Mouse (Mus musculus): Measurements from ENCODE around the gene Tma16. TPM values are rescaled to one million over a fixed set of nuclear protein-coding genes. Genes with fewer than 3 reads are reported as not detected.

Gene Tma16
- polyA plus RNA-seq, 1 experiment from 2014 or later = 4.8 TPM

GRCm38 (mm10) chr8:66469821-66470220 lies 16.5 kb downstream of the Tma16 start:
- Histone ChIP-seq H3K4me1 (replicated peaks) (no peaks in the 10 kb centered on the region), H3K4me2 (no peak overlapping the region), H3K4me3 (replicated peaks) (no peak overlapping the region), H3K36me3 (replicated peaks) (no peaks in the 10 kb centered on the region), H3K27me3 (no peaks in the 10 kb centered on the region), H3K27ac (replicated peaks) (no peak overlapping the region), H3K9me3 (replicated peaks) (no peaks in the 10 kb centered on the region), H3K9ac (no peak overlapping the region)
- no peak for ATAC-seq (ENCODE audit: insufficient read depth)
- 48% methylated on average over 3 of the region's 3 CpGs for WGBS (ENCODE audit: insufficient replicate concordance)

- Histone ChIP-seq H3K27ac (replicated peaks) (no peak overlapping the region), H3K36me3 (replicated peaks) (no peaks in the 10 kb centered on the region), H3K9ac (no peak overlapping the region), H3K4me1 (replicated peaks) (no peaks in the 10 kb centered on the region), H3K4me3 (replicated peaks) (no peak overlapping the region), H3K9me3 (replicated peaks) (no peaks in the 10 kb centered on the region), H3K4me2 (no peak overlapping the region), H3K27me3 (no peaks in the 10 kb centered on the region)
- no peak for ATAC-seq (ENCODE audit: insufficient read depth)
These were observed 29.3 kb downstream of the Tma16 start for GRCm38 (mm10) chr8:66457057-66457456.

GRCm38 (mm10) chr8:66450691-66451090 lies 35.6 kb downstream of the Tma16 start:
- Histone ChIP-seq H3K27ac (replicated peaks) (no peak overlapping the region), H3K4me1 (replicated peaks) (no peaks in the 10 kb centered on the region), H3K27me3 (no peaks in the 10 kb centered on the region), H3K4me2 (no peak overlapping the region), H3K9ac (no peak overlapping the region), H3K4me3 (replicated peaks) (no peak overlapping the region), H3K9me3 (replicated peaks) (no peaks in the 10 kb centered on the region), H3K36me3 (replicated peaks) (no peaks in the 10 kb centered on the region)
- WGBS (ENCODE audit: insufficient replicate concordance) = 12% methylated on average over 5 of the region's 5 CpGs
- ATAC-seq (ENCODE audit: insufficient read depth) = no peak

- no peak for ATAC-seq (ENCODE audit: insufficient read depth)
- no peak overlapping the region for H3K27ac ChIP-seq (replicated peaks)
- 41% methylated on average over 3 of the region's 3 CpGs for WGBS (ENCODE audit: insufficient replicate concordance)
- H3K9ac ChIP-seq = no peak overlapping the region
- no peaks in the 10 kb centered on the region for H3K9me3 ChIP-seq (replicated peaks)
- H3K4me2 ChIP-seq = no peak overlapping the region
- no peaks in the 10 kb centered on the region for H3K4me1 ChIP-seq (replicated peaks)
- no peak overlapping the region for H3K4me3 ChIP-seq (replicated peaks)
- H3K27me3 ChIP-seq = no peaks in the 10 kb centered on the region
- no peaks in the 10 kb centered on the region for H3K36me3 ChIP-seq (replicated peaks)
These were observed 41.0 kb downstream of the Tma16 start for GRCm38 (mm10) chr8:66445351-66445750.

GRCm38 (mm10) chr8:66444141-66444540 lies 42.2 kb downstream of the Tma16 start:
- Histone ChIP-seq H3K4me2 (no peak overlapping the region), H3K36me3 (replicated peaks) (no peaks in the 10 kb centered on the region), H3K27me3 (no peaks in the 10 kb centered on the region), H3K9ac (no peak overlapping the region), H3K4me3 (replicated peaks) (no peak overlapping the region), H3K27ac (replicated peaks) (no peak overlapping the region), H3K4me1 (replicated peaks) (no peaks in the 10 kb centered on the region), H3K9me3 (replicated peaks) (no peaks in the 10 kb centered on the region)
- ATAC-seq (ENCODE audit: insufficient read depth) = no peak
- 41% methylated on average over 5 of the region's 5 CpGs for WGBS (ENCODE audit: insufficient replicate concordance)

- H3K9ac ChIP-seq = no peak overlapping the region
- H3K4me3 ChIP-seq (replicated peaks) = no peak overlapping the region
- H3K9me3 ChIP-seq (replicated peaks) = no peaks in the 10 kb centered on the region
- ATAC-seq (ENCODE audit: insufficient read depth) = no peak
- H3K36me3 ChIP-seq (replicated peaks) = no peaks in the 10 kb centered on the region
- no peak overlapping the region for H3K27ac ChIP-seq (replicated peaks)
- H3K4me2 ChIP-seq = no peak overlapping the region
- H3K4me1 ChIP-seq (replicated peaks) = 0 out of 2 replicates have a peak, but pooled peaks cover 4% of the 10 kb centered on the region
- no peaks in the 10 kb centered on the region for H3K27me3 ChIP-seq
- WGBS (ENCODE audit: insufficient replicate concordance) = 32% methylated on average over 1 of the region's 1 CpGs
These were observed 43.6 kb downstream of the Tma16 start for GRCm38 (mm10) chr8:66442778-66443177.

- no peak overlapping the region for H3K27ac ChIP-seq (replicated peaks)
- H3K9me3 ChIP-seq (replicated peaks) = no peaks in the 10 kb centered on the region
- no peak overlapping the region for H3K4me2 ChIP-seq
- 0 out of 2 replicates have a peak, but pooled peaks cover 4% of the 10 kb centered on the region for H3K4me1 ChIP-seq (replicated peaks)
- H3K27me3 ChIP-seq = no peaks in the 10 kb centered on the region
- H3K4me3 ChIP-seq (replicated peaks) = no peak overlapping the region
- no peak overlapping the region for H3K9ac ChIP-seq
- ATAC-seq (ENCODE audit: insufficient read depth) = no peak
- no peaks in the 10 kb centered on the region for H3K36me3 ChIP-seq (replicated peaks)
- 16% methylated on average over 1 of the region's 1 CpGs for WGBS (ENCODE audit: insufficient replicate concordance)
These were observed 45.2 kb downstream of the Tma16 start for GRCm38 (mm10) chr8:66441123-66441522.

- Histone ChIP-seq H3K36me3 (replicated peaks) (no peaks in the 10 kb centered on the region), H3K27me3 (no peaks in the 10 kb centered on the region), H3K4me3 (replicated peaks) (no peak overlapping the region), H3K9ac (no peak overlapping the region), H3K4me1 (replicated peaks) (0 out of 2 replicates have a peak, but pooled peaks cover 4% of the 10 kb centered on the region), H3K4me2 (no peak overlapping the region), H3K27ac (replicated peaks) (no peak overlapping the region), H3K9me3 (replicated peaks) (no peaks in the 10 kb centered on the region)
- 46% methylated on average over 4 of the region's 4 CpGs for WGBS (ENCODE audit: insufficient replicate concordance)
- no peak for ATAC-seq (ENCODE audit: insufficient read depth)
These were observed 47.9 kb downstream of the Tma16 start for GRCm38 (mm10) chr8:66438468-66438867.

- ATAC-seq (ENCODE audit: insufficient read depth) = no peak
- Histone ChIP-seq H3K4me1 (replicated peaks) (0 out of 2 replicates have a peak, but pooled peaks cover 4% of the 10 kb centered on the region), H3K27ac (replicated peaks) (no peak overlapping the region), H3K9me3 (replicated peaks) (no peaks in the 10 kb centered on the region), H3K4me3 (replicated peaks) (no peak overlapping the region), H3K36me3 (replicated peaks) (no peaks in the 10 kb centered on the region), H3K27me3 (no peaks in the 10 kb centered on the region), H3K4me2 (no peak overlapping the region), H3K9ac (no peak overlapping the region)
- 7% methylated on average over 3 of the region's 3 CpGs for WGBS (ENCODE audit: insufficient replicate concordance)
These were observed 48.4 kb downstream of the Tma16 start for GRCm38 (mm10) chr8:66437929-66438328.

- Histone ChIP-seq H3K27ac (replicated peaks) (no peak overlapping the region), H3K27me3 (no peaks in the 10 kb centered on the region), H3K4me2 (no peak overlapping the region), H3K4me3 (replicated peaks) (no peak overlapping the region), H3K9me3 (replicated peaks) (no peaks in the 10 kb centered on the region), H3K9ac (no peak overlapping the region), H3K4me1 (replicated peaks) (0 out of 2 replicates have a peak, but pooled peaks cover 4% of the 10 kb centered on the region), H3K36me3 (replicated peaks) (no peaks in the 10 kb centered on the region)
- 59% methylated on average over 1 of the region's 1 CpGs for WGBS (ENCODE audit: insufficient replicate concordance)
- ATAC-seq (ENCODE audit: insufficient read depth) = no peak
These were observed 49.5 kb downstream of the Tma16 start for GRCm38 (mm10) chr8:66436804-66437203.

- Histone ChIP-seq H3K27ac (replicated peaks) (no peak overlapping the region), H3K4me1 (replicated peaks) (0 out of 2 replicates have a peak, but pooled peaks cover 4% of the 10 kb centered on the region), H3K4me3 (replicated peaks) (no peak overlapping the region), H3K27me3 (no peaks in the 10 kb centered on the region), H3K9me3 (replicated peaks) (no peaks in the 10 kb centered on the region), H3K36me3 (replicated peaks) (no peaks in the 10 kb centered on the region), H3K4me2 (no peak overlapping the region), H3K9ac (no peak overlapping the region)
- no peak for ATAC-seq (ENCODE audit: insufficient read depth)
These were observed 52.8 kb downstream of the Tma16 start for GRCm38 (mm10) chr8:66433577-66433976.

GRCm38 (mm10) chr8:66430639-66431038 lies 55.7 kb downstream of the Tma16 start:
- WGBS (ENCODE audit: insufficient replicate concordance) = 23% methylated on average over 2 of the region's 2 CpGs
- ATAC-seq (ENCODE audit: insufficient read depth) = no peak
- no peak overlapping the region for H3K9ac ChIP-seq
- H3K9me3 ChIP-seq (replicated peaks) = no peaks in the 10 kb centered on the region
- no peaks in the 10 kb centered on the region for H3K36me3 ChIP-seq (replicated peaks)
- no peak overlapping the region for H3K4me3 ChIP-seq (replicated peaks)
- no peaks in the 10 kb centered on the region for H3K4me1 ChIP-seq (replicated peaks)
- no peaks in the 10 kb centered on the region for H3K27me3 ChIP-seq
- H3K27ac ChIP-seq (replicated peaks) = no peak overlapping the region
- H3K4me2 ChIP-seq = no peak overlapping the region

Measured in liver, embryonic 15.5 days (tissue).